Mouse (Mus musculus): ENCODE measurements at regions not wholly inside any gene's neighbourhood (a gene's known extent, or its start where the extent isn't known, plus 50 kb on each side); places are given as distances from the start of the nearest gene placed in this dataset.

DNA sequence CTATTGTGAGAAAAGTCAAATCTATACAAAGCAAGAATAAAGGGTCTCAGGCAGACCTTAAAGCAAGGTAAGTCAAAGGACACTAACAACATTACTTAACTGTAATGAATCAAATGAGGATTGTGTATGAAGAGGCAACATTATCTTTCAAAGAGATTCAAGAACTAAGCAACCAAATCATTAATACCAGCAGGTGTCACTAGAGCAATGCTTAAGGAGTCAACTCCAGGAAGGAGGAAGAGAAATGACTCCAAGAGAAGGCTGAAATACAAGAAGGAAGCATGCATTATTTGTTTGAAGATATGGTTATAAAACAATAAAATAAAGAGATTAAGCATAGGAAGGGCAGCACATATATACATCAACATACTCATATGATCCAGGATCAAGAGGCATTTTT is 475.1 kb upstream of the Tnc start:
- no peaks in the 10 kb centered on the region for H3K9me3 ChIP-seq (ENCODE audit: control insufficient read depth, low read length)
- no peak for ATAC-seq (ENCODE audit: insufficient number of reproducible peaks, insufficient read depth, low FRiP score, low read depth)
- no peaks in the 10 kb centered on the region for H3K36me3 ChIP-seq (ENCODE audit: control insufficient read depth, insufficient read depth, low read length)
- H3K4me3 ChIP-seq (ENCODE audit: control insufficient read depth in 1 of 2, insufficient read depth in 1 of 2, low read depth in 1 of 2, low read length in 2 of 2): no peak overlapping the region
- no peaks in the 10 kb centered on the region for H3K27me3 ChIP-seq (ENCODE audit: control insufficient read depth, insufficient read depth, low read length)
- H3K4me2 ChIP-seq (ENCODE audit: low read length): no peak overlapping the region
- H3K9ac ChIP-seq (ENCODE audit: low read length): no peak overlapping the region
- no peak overlapping the region for H3K27ac ChIP-seq (replicated peaks in 1 of 2; ENCODE audit: control insufficient read depth in 1 of 2, insufficient read depth in 1 of 2, low read depth in 2 of 2, low read length in 2 of 2)
- no peaks in the 10 kb centered on the region for H3K4me1 ChIP-seq (ENCODE audit: control insufficient read depth in 2 of 2, insufficient read depth in 2 of 2, low read length in 2 of 2)

DNA sequence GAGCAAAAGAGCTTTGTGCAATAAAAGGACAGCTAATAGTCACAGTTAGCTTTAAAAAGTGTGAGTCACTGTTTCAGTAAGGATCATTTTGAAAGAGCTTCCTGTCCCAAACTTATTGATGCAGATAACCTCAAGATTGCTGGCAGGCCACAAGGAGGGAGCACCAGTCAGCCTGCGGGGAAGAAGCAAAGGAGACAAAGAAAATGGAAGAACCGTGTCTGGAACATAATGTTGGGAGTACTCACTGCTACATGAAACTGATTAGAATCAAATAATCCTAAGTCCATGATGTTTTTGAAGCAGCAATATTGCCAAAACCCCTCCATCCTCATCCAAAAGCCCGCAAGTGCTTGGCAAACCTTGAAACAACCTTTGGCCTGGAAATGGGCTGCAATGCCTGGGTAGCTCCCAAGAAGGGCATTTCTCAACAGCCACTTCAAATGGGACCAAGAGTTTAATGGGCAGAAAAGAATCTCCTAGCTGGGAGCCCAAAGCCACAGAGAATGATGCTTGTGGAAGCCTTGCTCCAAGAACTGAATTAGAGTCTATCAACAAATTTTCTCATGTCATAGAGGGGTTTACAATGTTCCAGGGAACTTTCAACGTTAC is 481.0 kb upstream of the Tnc start:
- Histone ChIP-seq H3K9me3 (ENCODE audit: control insufficient read depth, low read length) (no peaks in the 10 kb centered on the region), H3K4me3 (ENCODE audit: control insufficient read depth in 1 of 2, insufficient read depth in 1 of 2, low read depth in 1 of 2, low read length in 2 of 2) (no peak overlapping the region), H3K36me3 (ENCODE audit: control insufficient read depth, insufficient read depth, low read length) (no peaks in the 10 kb centered on the region), H3K4me2 (ENCODE audit: low read length) (no peak overlapping the region), H3K9ac (ENCODE audit: low read length) (no peak overlapping the region), H3K27ac (replicated peaks in 1 of 2; ENCODE audit: control insufficient read depth in 1 of 2, insufficient read depth in 1 of 2, low read depth in 2 of 2, low read length in 2 of 2) (no peak overlapping the region), H3K4me1 (ENCODE audit: control insufficient read depth in 2 of 2, insufficient read depth in 2 of 2, low read length in 2 of 2) (no peaks in the 10 kb centered on the region), H3K27me3 (ENCODE audit: control insufficient read depth, insufficient read depth, low read length) (no peaks in the 10 kb centered on the region)
- WGBS: 70% methylated on average over 4 of the region's 4 CpGs
- no peak for ATAC-seq (ENCODE audit: insufficient number of reproducible peaks, insufficient read depth, low FRiP score, low read depth)

DNA sequence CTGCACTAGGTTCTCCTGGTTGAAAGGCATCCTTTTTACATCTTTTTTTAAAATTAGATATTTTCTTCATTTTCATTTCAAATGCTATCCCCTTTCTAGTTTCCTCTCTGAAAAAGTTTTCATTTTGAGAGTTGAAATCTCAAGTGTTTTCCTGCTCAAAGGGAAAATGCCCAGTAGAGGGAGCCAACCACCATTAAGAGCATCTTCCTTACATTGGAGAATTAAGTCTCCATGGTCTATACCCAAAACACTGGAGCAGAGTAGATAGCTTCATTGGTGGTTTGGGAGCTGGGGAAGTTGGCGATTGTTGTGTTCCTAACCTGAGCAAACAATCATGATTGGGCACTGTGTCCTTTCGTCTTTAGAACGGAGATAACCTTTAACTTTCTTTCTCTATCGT is 483.8 kb upstream of the Tnc start:
- H3K4me2 ChIP-seq (ENCODE audit: low read length): no peak overlapping the region
- H3K27ac ChIP-seq (replicated peaks in 1 of 2; ENCODE audit: control insufficient read depth in 1 of 2, insufficient read depth in 1 of 2, low read depth in 2 of 2, low read length in 2 of 2): no peak overlapping the region
- no peak overlapping the region for H3K9ac ChIP-seq (ENCODE audit: low read length)
- WGBS: 73% methylated on average over 4 of the region's 4 CpGs
- no peaks in the 10 kb centered on the region for H3K36me3 ChIP-seq (ENCODE audit: control insufficient read depth, insufficient read depth, low read length)
- ATAC-seq (ENCODE audit: insufficient number of reproducible peaks, insufficient read depth, low FRiP score, low read depth): no peak
- H3K9me3 ChIP-seq (ENCODE audit: control insufficient read depth, low read length): no peaks in the 10 kb centered on the region
- no peak overlapping the region for H3K4me3 ChIP-seq (ENCODE audit: control insufficient read depth in 1 of 2, insufficient read depth in 1 of 2, low read depth in 1 of 2, low read length in 2 of 2)
- no peaks in the 10 kb centered on the region for H3K4me1 ChIP-seq (ENCODE audit: control insufficient read depth in 2 of 2, insufficient read depth in 2 of 2, low read length in 2 of 2)
- no peaks in the 10 kb centered on the region for H3K27me3 ChIP-seq (ENCODE audit: control insufficient read depth, insufficient read depth, low read length)

DNA sequence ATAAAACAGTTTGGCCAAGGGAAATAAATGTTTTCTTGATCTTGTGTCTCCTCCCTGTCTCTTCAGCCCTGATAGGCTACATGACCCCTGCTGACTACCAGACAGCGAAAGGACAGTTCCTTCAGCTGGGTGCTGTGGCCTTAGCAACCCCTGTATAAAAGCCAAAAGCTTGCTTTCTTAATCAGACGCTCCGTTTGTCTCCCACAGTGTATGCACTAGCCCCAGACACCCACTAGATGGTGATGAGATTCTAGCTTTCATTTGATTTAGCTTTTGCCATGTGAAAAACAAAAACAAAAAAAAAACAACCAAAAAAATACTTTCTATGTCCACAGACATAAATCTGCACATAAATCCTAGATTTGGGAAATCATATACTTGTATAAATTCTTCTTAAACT is 486.2 kb upstream of the Tnc start:
- Histone ChIP-seq H3K36me3 (ENCODE audit: control insufficient read depth, insufficient read depth, low read length) (no peaks in the 10 kb centered on the region), H3K9ac (ENCODE audit: low read length) (no peak overlapping the region), H3K4me2 (ENCODE audit: low read length) (no peak overlapping the region), H3K27ac (replicated peaks in 1 of 2; ENCODE audit: control insufficient read depth in 1 of 2, insufficient read depth in 1 of 2, low read depth in 2 of 2, low read length in 2 of 2) (no peak overlapping the region), H3K4me3 (ENCODE audit: control insufficient read depth in 1 of 2, insufficient read depth in 1 of 2, low read depth in 1 of 2, low read length in 2 of 2) (no peak overlapping the region), H3K27me3 (ENCODE audit: control insufficient read depth, insufficient read depth, low read length) (no peaks in the 10 kb centered on the region), H3K9me3 (ENCODE audit: control insufficient read depth, low read length) (no peaks in the 10 kb centered on the region), H3K4me1 (ENCODE audit: control insufficient read depth in 2 of 2, insufficient read depth in 2 of 2, low read length in 2 of 2) (no peaks in the 10 kb centered on the region)
- 36% methylated on average over 3 of the region's 3 CpGs for WGBS
- ATAC-seq (ENCODE audit: insufficient number of reproducible peaks, insufficient read depth, low FRiP score, low read depth): no peak

DNA sequence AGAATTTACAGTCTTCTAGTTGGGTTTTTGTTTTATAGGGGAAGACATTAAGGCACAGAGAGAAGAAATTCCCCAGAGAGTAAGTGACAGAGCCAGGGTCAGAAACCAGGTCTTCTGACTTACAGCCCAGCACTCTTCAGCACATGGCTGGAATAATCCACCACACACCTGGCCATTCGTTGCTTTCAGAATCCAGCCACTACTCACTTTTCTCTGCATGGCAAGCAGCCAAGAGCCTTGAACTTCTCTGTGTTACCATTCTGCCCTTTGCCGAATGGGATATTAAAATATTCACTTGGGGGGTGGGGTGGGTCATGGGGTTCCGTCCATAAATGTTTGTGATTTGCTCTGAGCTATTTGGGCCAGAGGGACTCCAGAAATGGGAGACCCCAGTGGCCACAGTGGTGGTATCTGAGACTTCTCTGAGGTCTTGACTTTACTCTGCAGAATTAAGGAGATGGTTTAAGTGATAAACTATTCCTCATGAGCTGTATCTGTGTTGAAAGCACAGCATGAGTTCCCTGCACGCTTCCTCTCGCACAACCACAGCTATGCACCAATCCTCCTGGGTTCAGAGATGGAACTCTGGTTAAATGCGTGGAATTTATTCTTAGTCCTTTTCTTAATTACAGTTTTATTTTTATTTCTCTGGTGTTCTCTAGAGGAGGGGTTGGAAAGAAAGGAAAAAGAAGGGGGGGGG is 488.9 kb upstream of the Tnc start:
- Histone ChIP-seq H3K4me3 (ENCODE audit: control insufficient read depth in 1 of 2, insufficient read depth in 1 of 2, low read depth in 1 of 2, low read length in 2 of 2) (no peak overlapping the region), H3K27me3 (ENCODE audit: control insufficient read depth, insufficient read depth, low read length) (no peaks in the 10 kb centered on the region), H3K4me2 (ENCODE audit: low read length) (no peak overlapping the region), H3K27ac (replicated peaks in 1 of 2; ENCODE audit: control insufficient read depth in 1 of 2, insufficient read depth in 1 of 2, low read depth in 2 of 2, low read length in 2 of 2) (no peak overlapping the region), H3K4me1 (ENCODE audit: control insufficient read depth in 2 of 2, insufficient read depth in 2 of 2, low read length in 2 of 2) (no peaks in the 10 kb centered on the region), H3K36me3 (ENCODE audit: control insufficient read depth, insufficient read depth, low read length) (no peaks in the 10 kb centered on the region), H3K9ac (ENCODE audit: low read length) (no peak overlapping the region), H3K9me3 (ENCODE audit: control insufficient read depth, low read length) (no peaks in the 10 kb centered on the region)
- WGBS: 62% methylated on average over 6 of the region's 6 CpGs
- ATAC-seq (ENCODE audit: insufficient number of reproducible peaks, insufficient read depth, low FRiP score, low read depth): no peak

DNA sequence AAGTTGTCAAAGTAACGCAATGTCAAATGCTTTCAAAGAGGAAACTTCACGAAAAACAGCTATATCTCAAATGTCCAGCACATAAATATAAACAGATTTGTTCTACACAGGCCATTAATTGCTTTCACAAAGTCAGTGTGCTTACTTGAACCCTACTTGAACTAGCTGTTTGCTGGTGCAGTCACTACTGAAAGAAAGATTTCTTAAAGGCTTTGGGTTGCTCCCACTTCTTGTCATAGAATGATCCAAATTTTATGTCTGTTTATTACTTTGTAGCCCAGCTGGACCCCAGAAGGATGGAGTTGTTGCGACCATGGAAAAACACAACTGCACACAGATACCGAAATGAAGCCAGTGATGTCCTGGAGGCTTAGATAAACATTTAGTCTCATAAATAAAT is 491.2 kb upstream of the Tnc start:
- Histone ChIP-seq H3K27me3 (ENCODE audit: control insufficient read depth, insufficient read depth, low read length) (no peaks in the 10 kb centered on the region), H3K27ac (replicated peaks in 1 of 2; ENCODE audit: control insufficient read depth in 1 of 2, insufficient read depth in 1 of 2, low read depth in 2 of 2, low read length in 2 of 2) (no peak overlapping the region), H3K36me3 (ENCODE audit: control insufficient read depth, insufficient read depth, low read length) (no peaks in the 10 kb centered on the region), H3K4me1 (ENCODE audit: control insufficient read depth in 2 of 2, insufficient read depth in 2 of 2, low read length in 2 of 2) (no peaks in the 10 kb centered on the region), H3K4me2 (ENCODE audit: low read length) (no peak overlapping the region), H3K4me3 (ENCODE audit: control insufficient read depth in 1 of 2, insufficient read depth in 1 of 2, low read depth in 1 of 2, low read length in 2 of 2) (no peak overlapping the region), H3K9ac (ENCODE audit: low read length) (no peak overlapping the region), H3K9me3 (ENCODE audit: control insufficient read depth, low read length) (no peaks in the 10 kb centered on the region)
- ATAC-seq (ENCODE audit: insufficient number of reproducible peaks, insufficient read depth, low FRiP score, low read depth): no peak
- WGBS: 78% methylated on average over 4 of the region's 4 CpGs

DNA sequence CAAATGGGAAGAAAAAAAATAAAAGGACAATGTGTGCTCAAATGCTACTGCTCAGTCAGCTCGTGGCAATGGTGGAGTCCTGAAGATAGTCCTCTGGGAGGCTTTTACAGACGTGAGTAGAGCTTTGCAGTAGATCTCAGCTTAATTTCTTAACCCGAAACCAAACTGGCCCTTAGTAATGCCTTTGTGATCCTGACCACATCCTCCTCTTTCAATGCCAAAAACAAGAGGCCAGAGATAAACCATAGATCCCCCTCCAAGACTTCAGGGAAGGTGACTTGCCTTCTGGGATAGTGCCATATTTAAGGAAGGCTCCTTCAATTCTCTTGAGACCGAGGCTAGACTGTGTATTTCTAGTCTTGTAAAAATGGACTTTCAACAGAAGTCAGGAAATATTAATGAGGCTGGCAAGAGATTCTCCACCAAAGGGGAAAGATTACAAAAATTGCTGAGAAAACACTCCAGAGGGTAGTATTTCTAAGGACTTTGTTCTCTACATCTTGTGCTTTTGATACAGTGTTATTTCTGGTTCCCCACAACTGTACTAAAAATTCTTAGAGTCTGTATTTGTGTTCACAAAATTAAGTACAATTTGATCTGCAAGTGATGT is 497.9 kb upstream of the Tnc start:
- Histone ChIP-seq H3K27me3 (ENCODE audit: control insufficient read depth, insufficient read depth, low read length) (no peaks in the 10 kb centered on the region), H3K9ac (ENCODE audit: low read length) (no peak overlapping the region), H3K4me2 (ENCODE audit: low read length) (no peak overlapping the region), H3K9me3 (ENCODE audit: control insufficient read depth, low read length) (no peaks in the 10 kb centered on the region), H3K4me1 (ENCODE audit: control insufficient read depth in 2 of 2, insufficient read depth in 2 of 2, low read length in 2 of 2) (no peaks in the 10 kb centered on the region), H3K36me3 (ENCODE audit: control insufficient read depth, insufficient read depth, low read length) (no peaks in the 10 kb centered on the region), H3K27ac (replicated peaks in 1 of 2; ENCODE audit: control insufficient read depth in 1 of 2, insufficient read depth in 1 of 2, low read depth in 2 of 2, low read length in 2 of 2) (no peak overlapping the region), H3K4me3 (ENCODE audit: control insufficient read depth in 1 of 2, insufficient read depth in 1 of 2, low read depth in 1 of 2, low read length in 2 of 2) (no peak overlapping the region)
- WGBS: 61% methylated on average over 4 of the region's 4 CpGs
- no peak for ATAC-seq (ENCODE audit: insufficient number of reproducible peaks, insufficient read depth, low FRiP score, low read depth)

DNA sequence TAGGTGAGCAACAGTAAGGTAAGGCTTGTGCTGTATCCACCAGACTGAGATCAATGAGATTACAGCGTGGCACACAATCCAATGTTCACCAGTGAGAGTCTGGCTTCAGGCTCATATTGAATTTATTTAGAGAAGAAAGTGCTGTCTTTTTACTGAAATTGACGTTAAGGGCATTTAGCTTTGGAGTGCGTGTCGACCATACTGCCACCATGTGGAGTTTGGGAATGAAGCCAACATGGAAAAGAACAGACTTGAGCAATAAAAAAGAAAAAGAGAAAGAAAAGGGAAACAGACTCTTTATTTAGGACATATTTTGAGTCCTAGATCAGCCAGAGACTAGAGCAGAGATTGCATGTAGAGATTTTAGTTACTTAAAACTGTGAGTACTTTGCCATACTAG is 499.6 kb upstream of the Tnc start:
- Histone ChIP-seq H3K27me3 (ENCODE audit: control insufficient read depth, insufficient read depth, low read length) (no peaks in the 10 kb centered on the region), H3K36me3 (ENCODE audit: control insufficient read depth, insufficient read depth, low read length) (no peaks in the 10 kb centered on the region), H3K4me3 (ENCODE audit: control insufficient read depth in 1 of 2, insufficient read depth in 1 of 2, low read depth in 1 of 2, low read length in 2 of 2) (no peak overlapping the region), H3K9ac (ENCODE audit: low read length) (no peak overlapping the region), H3K9me3 (ENCODE audit: control insufficient read depth, low read length) (no peaks in the 10 kb centered on the region), H3K27ac (replicated peaks in 1 of 2; ENCODE audit: control insufficient read depth in 1 of 2, insufficient read depth in 1 of 2, low read depth in 2 of 2, low read length in 2 of 2) (no peak overlapping the region), H3K4me1 (ENCODE audit: control insufficient read depth in 2 of 2, insufficient read depth in 2 of 2, low read length in 2 of 2) (no peaks in the 10 kb centered on the region), H3K4me2 (ENCODE audit: low read length) (no peak overlapping the region)
- 65% methylated on average over 4 of the region's 4 CpGs for WGBS
- ATAC-seq (ENCODE audit: insufficient number of reproducible peaks, insufficient read depth, low FRiP score, low read depth): no peak
